Mouse (Mus musculus): ENCODE measurements at regions not wholly inside any gene's neighbourhood (a gene's known extent, or its start where the extent isn't known, plus 50 kb on each side); places are given as distances from the start of the nearest gene placed in this dataset.

DNA sequence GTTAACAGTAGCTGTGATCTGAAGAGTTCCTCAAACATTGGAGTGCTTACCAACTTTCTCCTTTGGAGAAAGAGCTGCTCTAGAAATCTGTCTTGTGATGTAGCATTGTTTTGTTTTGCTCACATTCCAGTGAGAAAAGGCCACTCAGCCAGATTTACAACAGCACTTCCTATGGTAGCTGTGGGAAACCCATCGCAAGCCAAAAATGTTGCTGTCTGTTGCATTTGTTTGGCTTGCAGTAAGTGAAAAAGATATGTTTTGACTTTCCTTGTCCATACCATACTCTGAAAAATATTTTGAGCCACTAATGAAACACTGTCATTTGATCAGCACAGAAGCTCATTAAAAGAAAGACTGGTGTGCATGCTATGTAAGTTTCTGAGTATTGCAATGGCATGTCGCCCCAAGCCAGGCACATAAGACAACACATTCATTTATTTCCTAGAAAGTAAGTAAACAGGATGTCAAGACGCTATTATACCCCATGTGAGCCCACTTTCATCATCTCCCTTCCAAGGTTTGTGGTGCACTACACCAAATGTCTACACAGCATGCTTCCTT lies 66.2 kb downstream of the Car2 start:
- DNase-seq (ENCODE audit: low read depth): no peak

DNA sequence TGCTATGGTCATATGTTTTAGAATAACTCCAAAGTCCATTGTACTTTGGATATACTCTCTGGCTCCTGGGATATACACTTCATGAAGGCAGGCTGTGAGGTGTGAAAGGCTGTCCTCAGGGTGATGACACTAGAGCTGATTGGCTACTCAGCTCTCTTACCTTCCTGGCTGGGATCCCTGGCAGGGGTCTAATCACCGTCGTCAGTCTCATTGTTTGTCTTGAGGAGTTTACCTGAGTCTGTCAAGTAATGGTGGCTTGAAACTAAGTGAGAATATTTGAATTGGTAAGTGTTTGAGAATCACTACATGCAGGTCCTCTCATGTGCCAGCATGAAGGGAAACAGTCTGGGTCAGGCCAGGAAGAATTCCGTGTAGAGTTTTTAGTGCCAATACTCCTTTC lies 66.9 kb downstream of the Car2 start:
- no peak for DNase-seq (ENCODE audit: low read depth)

DNA sequence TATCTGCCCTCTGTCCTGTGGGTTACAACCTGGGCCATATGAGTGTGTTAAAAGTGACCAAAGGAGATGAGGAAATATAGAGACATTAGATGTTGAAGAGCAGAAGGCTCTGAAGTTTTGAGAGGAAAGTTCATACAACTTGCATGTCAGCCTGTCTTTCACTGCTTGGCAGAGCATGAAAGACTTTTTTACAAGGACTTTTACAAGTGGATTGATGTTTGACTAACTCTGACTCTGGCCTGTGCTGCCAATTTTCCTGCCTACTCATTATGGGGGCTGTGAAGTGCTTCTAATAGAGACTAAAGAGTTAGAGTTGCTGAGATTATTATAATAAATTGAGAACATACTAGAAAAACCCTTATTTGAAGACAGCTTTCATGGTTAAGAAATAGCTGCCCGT lies 71.4 kb downstream of the Car2 start:
- DNase-seq (ENCODE audit: low read depth): no peak

DNA sequence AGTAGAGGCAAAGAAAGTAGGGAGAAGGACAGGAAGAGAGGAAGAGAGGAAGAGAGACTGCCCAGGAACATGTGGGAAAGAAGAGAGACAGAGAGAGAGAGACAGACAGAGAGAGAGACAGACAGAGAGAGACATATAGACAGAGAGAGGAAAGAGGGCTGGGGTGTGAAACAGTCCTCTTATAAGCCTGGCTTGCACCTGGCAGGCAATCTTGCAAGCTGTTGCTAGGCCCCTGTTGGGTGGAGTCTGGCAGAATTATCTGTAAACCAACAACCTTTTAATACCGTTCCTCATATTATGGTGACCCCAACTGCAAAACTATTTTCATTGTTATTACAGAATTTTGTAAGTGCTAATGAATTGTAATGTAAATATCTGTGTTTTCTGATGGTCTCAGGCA lies 72.2 kb downstream of the Car2 start:
- DNase-seq (ENCODE audit: low read depth): no peak

DNA sequence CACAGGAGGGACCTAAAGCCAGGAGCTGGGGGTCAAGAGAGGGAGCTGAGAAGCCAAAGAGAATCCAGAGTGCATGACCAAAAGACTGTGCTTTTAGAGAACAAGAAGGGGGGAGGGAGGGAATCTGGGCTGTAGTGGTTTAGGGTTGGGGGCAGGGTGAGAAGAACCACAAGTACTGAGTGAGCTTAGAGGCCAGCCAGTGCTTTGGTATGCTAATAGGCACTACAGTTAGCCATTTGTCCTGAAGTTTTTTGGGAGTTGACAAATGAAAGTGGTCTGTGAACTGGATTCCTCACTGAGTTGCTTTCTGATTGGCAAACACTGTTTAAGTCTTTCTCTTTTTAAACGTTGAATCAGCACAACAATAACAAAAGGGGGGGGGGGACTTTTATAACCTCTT lies 73.5 kb downstream of the Car2 start:
- DNase-seq (ENCODE audit: low read depth): no peak

DNA sequence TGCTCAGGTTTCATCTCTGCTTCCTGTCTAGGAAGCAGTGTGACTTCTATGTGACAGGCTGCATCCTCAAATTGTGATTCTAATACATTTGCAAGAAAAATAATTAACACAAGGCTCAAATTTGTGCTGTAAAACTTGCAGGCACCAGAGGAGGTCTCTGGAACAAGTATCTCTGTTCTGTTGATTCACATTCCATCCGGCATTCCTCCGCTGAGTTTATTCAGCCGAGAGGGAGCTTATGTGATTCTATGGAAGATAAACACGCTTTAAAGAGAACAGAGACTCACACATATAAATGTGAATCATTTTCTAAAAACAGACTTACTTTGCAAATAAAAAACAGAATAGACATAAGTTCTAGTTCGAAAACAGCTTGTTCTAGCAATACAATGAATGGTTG lies 78.7 kb downstream of the Car2 start:
- DNase-seq (ENCODE audit: low read depth): no peak

DNA sequence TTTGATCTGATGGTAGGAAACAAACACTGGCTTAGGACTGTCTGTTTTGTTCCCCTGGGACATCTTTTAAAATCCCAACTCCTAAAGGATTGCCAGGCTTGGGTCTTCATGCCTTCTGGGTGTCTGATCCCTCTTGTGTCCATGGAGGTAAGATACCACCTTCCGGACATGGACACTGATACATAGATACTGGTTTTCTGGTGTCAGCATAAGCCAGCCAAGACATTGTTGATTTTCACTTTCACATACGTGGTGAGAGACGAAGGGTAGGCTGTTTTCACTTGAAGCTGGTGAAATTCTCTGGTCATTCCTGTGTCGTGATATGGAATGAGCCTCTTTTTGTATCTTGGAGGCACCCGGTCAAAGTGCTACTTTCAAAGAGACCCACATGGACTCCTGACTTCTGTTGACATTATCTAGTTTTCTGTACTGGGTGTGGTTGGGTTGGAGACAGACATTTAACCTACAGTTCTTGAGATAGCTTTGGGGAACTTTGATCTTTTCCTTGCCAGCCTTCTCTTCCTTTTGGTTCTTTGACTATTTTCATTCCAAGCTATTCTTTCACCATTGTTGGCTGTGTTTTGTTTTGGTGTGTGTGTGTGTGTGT lies 79.5 kb downstream of the Car2 start:
- no peak for DNase-seq (ENCODE audit: low read depth)

DNA sequence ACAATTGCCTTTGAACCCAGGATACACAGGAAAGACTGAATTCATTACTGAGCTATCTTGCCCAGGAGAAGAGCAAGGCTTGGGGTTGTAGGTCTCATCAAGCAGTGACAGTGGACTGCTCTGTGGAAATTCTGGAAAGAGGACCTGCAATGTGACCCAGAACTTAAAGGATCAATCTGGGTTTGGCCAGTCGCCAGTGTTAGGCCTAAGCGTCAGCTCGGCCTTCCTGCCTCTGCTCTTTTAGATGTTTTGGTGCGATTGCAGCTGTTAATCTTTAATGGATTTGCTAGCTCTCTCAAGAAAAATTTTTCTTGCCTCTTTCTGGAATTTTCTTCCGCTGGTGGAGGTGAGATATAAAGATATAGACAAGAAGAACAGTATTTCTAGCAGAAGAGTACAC lies 81.2 kb downstream of the Car2 start:
- no peak for DNase-seq (ENCODE audit: low read depth)

DNA sequence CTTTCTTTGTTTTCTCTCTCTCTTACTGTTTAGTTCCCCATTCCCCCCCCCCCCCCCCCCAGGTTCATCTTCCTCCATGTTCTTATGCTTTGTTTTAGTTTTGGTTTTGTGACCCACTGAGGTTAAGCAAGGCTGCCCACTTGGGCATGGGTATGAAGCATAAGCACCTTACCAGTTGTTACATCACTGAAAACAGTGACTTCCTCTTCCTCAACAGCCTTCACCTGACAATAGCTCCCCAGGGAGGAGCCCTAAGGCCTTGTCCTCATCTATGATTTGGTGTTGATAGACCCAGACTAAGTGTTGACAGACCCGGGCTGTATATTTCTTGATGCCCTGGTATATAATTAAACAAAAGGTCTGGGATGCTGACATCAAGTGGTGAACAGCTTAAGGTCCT lies 82.3 kb downstream of the Car2 start:
- DNase-seq (ENCODE audit: low read depth): no peak

DNA sequence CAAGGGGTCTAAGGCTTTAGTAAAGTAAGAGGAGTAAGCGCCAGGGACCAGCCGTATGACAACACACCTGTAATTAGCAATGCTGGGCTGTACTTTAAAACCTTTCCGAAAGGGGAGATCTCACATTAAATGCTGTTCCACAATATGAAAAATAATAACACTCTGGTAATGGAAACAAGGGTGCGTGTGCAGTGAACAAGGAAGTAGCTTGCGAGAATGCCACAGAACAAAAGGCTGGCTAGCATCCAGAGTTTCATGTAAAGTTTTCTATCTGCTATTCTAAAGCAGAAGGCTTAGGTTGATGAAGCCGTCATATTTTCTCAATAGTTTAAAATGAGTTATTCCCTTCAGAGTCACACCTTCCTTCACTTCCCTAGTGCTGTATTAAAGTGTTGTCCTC lies 83.6 kb downstream of the Car2 start:
- no peak for DNase-seq (ENCODE audit: low read depth)

DNA sequence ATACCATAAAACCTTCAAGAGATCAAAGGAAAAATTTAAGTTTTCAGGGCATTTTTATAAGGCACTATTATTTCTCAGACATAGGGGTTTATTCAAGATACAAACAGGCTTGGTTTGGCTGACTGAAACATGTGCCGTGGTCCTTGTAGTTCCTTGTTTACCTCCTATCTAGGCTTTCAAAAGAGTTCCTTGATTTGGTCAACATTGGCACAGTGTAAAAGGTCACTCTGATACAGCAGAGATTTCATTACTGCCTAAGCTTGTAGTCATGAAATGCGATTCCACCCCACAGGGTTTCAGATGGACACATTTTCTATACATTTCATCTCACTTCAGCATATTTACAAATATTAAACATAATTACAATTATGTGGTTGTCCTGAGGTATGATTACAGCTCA lies 85.6 kb downstream of the Car2 start:
- no peak for DNase-seq (ENCODE audit: low read depth)

DNA sequence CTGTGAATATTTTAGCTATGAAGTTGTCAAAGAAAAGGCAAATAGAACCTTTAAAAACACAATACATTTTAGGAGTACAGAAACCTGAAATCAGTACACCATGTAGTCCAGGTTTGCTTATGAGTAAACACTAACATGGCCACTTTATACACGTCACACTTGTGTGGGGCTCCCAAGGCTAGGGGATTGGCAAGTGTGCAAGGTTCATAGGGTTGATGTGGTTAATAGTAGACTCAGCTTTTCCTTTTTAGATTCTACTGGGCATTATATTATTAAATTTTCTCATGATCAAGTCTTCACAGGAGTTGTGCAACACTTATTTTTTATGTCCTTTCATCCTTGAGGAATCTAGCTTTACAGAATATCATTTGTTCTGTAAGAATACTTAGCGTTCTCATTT lies 88.7 kb downstream of the Car2 start:
- no peak for DNase-seq (ENCODE audit: low read depth)

DNA sequence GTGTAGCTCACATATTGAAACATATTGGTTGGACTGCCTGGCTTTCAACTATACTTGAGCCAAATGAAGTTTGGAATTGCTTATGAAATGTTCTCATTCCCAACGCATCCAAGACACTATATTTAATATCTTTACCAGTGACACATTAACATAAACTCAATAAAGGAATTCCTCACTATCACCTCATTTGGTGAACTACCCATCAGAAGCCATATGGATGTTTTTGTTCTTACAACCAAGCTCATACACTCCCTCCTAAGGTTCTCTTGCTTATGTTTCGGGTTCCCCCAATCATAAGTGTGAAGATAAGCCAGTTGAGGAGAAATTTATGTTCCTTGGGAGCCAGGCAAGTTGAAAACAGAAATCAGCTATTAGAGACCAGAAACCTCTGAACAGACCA lies 89.1 kb downstream of the Car2 start:
- DNase-seq (ENCODE audit: low read depth): no peak

DNA sequence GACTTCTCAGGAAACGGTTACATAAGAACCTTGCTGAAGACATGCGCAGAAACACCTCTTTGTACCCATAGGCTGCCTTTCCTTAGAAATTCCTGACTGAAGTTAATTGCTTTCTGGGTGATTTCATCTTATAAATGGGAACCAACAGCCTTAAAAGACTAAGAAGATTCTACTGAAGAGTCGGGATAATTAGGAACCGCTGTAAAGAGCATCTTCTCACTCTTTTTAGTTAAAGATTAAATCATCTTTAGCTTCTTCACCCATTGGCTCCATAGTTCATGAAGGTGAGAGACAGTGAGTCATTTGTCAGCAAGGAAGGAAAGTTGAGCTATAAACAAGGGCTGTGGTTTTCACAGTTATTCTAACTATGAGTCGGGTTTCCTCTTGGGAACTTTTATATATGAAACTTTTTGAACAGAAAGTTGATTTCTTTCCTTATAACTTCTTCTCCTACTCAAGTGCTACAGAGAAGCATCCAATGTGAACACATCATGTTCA lies 93.1 kb downstream of the Car2 start:
- no peak for DNase-seq (ENCODE audit: low read depth)

DNA sequence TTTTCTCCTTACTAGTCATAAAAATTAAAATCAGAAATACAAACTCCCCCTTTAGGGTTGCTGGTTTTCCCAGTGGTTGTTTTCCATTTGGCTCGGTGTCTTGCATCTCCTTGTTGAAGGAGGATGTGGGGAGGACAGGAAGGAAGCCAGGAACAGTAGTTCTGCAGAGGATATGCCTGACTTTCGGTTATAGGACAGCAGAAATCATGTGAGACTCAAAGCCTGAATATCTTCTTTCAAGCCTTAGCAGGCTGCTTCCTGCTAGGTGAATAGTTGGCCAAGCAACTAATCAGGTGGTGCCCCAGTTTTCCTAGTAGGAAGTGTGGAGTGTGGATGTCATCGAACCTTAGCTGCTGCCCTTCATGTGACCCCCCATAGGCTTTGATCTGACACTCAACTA lies 103.6 kb downstream of the Car2 start:
- DNase-seq (ENCODE audit: low read depth): no peak

DNA sequence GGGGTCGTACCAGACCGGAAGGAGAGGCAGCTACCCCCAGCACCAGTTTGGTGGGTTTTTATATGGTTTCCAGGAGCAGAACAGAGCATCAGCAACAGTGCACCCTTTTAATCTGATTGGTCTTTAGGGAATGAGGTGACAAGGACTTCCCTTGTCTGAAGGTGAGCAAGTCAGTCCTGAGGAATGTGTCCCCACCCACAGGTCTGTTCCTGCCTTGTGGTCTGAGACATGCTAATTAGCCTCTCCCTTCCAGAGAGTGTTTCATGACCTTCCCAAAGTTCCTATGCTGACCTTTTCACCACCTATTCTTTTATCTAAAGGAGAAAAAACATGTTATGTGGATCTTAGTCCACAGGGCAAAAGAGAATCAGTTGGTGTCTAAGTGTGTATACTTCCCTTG lies 107.9 kb downstream of the Car2 start:
- DNase-seq (ENCODE audit: low read depth): no peak

DNA sequence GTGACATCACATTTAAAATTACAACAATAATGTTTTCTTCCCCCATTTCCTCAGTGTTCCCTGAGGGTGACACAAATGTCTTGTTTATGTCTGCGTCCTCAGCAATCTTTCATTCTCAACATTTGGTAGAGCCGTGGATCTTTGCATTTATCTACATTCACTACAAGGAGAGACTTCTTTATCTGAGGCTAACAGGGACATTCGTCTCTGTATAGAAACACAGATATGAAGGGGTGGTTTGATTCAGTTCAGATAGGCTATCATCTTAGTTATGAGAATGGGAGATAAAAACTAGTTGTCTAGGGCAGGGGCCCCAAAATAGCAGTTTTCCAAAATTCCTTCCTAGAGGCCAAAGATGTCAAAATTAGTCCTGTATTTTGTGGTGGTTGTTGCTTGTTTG lies 111.2 kb downstream of the Car2 start:
- no peak for DNase-seq (ENCODE audit: low read depth)

DNA sequence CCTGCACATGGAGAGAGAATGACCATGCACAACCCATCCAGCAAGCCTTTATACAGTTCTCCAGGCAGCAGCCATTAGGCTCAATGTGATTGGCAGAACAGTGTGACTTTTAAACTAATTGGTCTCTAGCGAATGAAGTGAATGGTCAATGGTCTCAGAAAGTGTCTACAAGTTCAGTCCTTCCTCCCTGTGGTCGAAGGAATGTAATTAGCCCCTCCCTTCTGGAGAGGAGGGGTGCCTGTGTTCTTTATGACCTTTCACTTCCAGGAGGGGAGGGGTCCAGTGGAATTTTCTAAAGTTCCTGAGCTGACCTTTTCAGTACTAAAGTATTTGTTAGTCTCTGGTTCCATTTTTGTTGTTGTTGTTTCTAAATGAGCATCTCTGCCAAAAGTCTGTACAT lies 112.4 kb downstream of the Car2 start:
- no peak for DNase-seq (ENCODE audit: low read depth)

DNA sequence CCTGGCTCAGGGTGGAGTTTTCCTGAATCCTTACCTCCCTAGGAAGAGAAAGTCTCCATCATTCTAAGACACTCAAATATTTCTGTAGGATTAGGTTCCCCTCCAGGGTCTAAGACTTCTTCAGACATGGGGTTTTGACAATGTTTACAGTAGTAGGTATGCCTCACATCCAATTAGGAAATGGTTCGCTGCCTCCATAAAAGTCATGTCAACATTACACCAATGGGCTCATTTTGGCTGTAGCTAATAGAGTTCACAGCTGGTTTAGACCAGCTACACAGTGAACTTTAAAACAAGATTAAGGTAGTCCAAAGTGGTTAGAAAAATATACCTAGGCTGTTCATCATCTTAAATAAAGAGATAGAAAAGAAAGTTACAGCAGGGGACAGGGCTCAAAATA lies 113.3 kb downstream of the Car2 start:
- DNase-seq (ENCODE audit: low read depth): no peak

DNA sequence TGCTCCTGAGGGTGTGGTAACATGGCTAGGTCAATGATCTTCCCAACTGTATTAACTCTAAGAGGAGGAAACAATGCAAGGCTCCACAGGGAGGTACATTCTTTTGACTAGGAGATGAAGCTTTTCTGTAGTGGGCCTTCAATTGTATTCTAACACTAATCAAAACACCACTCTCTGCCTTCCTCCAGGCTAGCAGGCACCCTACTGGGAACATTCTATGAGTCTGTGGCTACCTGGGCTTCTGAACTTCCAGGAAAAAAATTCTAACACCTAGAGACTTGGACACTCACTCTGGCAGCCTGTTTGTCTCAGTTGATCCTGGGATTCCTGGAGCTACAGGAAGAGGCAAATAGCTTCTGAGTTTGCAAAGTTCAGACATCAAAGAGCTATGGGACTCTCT lies 113.8 kb downstream of the Car2 start:
- DNase-seq (ENCODE audit: low read depth): no peak

DNA sequence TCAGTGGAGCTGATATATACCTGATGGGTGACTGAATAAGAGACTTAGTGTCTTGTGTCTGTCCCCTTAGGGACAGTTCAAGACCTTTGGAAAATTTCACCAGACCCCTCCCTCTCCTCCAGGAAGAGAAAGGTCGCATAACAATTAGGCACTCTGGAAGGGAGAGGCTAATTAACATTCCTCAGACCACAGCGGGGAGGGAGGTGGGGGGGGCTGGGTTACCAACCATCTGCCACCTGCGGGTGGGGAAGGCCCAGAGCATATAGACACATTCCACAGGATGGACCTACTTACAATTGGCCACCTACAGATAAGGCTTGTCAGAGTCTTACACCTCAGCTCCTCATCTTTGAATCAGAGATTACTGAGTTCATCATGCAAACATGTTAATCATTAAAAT lies 114.6 kb downstream of the Car2 start:
- DNase-seq (ENCODE audit: low read depth): no peak

DNA sequence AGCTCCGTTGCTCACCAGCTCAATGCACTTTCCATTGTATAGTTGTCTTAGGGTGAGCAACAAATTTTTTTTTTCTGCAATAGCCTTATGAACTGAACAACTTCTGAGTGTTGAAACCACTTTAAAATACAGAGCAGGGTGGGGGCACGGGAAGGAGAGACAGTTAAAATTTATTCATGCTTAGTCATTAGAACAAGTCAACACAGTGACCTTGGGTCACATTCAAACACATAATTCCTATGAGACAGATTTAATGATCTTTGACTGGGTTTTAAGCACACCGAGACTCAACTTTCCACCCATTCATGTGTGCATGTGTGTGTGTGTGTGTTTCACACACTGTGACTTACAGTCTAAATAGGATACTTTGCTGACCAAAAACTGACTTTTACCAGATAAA lies 121.7 kb downstream of the Car2 start:
- DNase-seq (ENCODE audit: low read depth): no peak

DNA sequence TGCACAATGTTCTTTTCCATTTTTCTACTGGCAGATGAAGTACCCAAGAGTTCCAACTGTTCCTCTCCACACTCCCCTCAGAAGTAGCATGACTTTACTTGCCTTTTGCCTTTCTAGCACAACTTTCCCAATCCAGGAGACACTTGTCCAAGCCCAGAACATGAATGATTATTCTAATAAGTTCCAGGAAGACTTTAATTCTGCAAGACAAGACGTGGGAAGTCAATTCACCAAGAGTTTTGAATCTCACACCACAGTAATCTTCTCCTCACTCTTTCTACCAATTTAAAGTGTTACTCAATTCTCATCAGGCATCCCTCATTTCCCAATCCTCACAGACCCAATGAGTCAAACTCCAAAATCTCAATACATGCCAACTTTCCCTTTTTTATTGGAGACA lies 122.4 kb downstream of the Car2 start:
- no peak for DNase-seq (ENCODE audit: low read depth)

DNA sequence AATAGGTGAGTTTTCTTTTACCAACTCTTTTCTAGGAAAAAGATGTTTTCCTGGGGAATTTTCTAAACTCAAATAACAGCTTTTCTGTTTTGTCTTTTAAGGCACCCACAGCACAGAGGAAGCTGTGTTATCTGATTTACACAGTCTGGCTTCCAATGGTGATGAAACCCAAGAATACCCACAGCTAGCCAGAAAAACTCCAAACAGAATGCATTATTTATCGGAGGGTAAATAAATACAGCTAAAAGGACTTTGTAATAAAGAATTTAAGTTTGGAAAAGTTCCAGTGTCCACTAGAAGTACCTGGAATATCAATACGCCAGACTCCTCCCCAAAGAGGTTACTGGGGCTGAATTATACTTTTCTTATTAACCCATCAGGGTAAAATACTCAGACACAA lies 123.7 kb downstream of the Car2 start:
- DNase-seq (ENCODE audit: low read depth): no peak

DNA sequence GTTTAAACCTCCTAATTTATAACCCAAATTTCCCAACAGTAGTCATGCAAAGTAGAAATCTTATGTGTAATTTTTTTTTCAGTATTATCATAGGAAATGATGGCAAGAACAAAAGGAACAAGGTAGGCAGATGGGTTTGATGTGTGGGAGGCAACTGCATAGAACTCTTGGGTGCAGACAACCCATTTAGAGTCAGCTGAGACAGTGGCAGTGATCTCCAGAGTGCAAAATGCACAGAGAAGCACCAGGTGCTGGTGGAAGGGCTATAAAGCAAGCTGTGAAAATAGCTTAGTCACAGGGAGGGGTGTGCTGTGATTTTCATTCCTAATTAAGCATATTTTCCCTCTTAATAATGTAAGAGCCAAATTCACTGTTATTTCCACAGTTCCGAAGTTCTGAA lies 130.5 kb downstream of the Car2 start:
- no peak for DNase-seq (ENCODE audit: low read depth)
